Mouse (Mus musculus): ENCODE measurements around the gene Vps8.

Vps8 gene

DNA sequence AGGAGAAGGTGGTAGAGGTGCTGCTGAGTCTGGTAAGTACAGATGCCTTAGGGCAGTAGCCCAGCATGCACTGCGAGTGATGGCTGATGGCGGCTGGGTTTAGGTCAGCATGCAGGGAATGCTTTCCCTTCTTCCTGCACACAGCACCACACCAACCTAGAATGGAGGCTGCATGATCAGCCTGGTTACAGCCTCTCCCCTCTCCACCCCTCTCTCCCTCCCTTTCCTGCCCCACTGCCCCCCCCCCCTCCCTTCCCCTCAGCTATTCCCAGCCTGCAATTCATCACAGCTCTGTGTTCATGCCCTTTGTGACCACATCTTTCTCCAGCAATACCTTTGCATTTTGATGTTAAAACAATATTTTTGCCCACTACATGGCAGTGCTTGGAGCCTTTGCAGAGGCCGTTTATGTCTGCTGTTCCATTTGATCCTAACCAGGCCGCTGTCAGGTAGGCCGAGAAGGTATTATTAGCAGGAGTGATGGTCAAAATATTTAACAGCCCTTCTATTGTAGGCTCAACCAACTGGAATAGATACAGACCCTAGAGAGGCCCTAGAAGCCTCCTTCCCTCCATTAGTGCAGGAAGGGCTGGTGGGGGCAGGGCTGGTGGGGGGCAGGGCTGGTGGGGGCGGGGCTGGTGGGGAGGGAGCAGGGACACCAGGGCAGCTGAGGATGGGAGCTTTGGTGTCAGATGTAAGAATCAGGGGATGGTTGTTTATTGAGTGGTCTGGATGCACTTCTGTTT lies 17.5 kb upstream of the Vps8 start:
- no peak for DNase-seq

DNA sequence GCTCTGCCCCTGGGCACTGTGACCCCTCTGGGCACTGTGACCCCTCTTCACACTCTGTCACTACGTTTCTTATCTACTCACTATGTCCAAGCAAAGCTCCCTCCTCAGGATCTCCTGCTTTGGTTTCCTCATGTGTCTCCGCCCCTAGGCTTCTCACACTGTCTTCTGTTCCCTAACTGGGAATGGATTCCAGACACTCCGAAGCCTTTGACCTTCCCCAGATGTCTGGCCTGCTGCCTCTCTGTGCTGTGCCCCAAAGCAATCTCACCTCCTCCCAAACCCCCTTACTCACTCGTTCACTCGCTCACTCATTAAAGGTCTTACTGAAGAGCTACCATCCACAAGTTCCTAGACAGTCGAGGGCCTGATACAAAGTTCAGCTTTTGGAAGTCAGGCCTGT lies 16.8 kb upstream of the Vps8 start:
- DNase-seq, result no peak

DNA sequence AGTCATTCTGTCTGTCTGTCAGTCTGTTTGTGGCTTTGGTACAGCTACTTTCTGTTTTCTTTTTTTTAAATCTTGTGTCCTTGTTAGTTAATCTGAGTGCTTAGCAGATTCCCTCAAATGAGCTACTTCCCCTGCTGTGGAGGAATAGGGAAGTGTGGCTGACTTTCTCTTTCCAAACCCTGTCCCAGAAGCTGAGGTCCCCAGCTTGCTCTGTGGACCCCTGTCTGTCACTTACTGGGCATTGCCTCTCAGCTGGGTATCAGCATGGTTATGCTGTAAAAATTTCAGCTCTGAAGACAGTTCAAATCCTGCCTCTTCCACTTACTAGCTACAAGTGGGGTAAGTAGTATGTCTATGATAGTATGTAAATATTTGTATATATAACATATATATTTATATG lies 11.1 kb upstream of the Vps8 start:
- DNase-seq, result no peak

DNA sequence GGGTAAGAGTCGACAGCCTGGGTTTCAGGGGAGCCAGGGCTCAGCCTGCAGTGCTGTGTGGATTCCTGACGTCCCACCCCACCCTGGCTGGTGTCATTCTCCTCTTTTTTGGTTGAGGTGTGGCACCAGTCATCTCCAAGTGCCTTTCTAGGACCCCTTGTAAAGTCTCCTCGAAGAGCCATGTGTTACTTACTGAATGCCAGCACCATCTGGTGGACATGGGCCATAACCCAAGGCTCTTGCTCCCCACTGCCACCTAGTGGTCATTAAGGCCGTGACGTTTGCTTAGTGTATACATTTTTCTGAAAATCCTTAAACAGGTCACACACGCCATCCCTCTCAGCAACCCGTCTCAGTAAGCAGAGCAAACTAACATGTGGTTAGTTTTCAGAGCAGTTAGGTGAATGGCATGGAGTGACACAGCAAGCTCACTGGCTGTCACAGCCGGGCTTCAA lies 10.3 kb upstream of the Vps8 start:
- peak; percentile 58 to 68 for DNase-seq

DNA sequence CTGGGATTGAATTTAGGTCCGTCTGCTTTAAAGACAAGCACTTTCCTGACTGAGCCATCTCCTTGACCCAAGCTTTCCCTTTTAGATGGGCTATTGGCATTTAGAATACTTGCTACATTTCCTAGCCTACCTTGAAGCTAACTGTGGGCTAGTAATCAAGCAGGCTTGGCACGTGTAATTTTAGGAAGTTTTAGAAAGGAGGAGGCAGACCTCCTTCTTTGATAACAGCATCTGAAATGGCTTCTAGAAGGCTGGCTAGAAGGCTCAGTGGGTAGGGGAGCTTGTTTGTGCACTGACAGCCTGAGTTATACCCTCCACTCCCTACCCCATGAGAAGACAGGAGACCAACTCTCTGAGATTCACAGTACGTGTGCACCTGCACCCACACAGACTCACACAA lies 9.1 kb upstream of the Vps8 start:
- DNase-seq, result no peak

DNA sequence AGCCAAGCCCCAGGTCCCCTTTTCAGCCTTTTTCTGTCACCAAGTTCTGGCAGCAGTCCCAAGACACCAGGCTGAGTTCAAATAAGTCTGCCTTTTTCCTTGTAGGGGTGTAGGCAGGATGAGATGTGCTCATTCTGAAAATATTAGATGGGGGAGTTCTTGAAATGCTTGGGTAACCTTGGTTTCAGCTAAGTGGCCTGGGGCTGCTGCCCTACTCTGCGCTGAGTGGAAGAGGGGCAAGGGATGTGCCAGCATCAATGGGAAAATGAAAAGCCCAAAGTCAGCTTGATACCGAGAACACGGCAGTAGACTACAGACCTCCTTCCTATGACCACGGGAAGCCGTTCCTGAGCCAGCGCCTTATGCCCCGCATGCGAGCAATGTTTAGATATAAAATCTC lies 7.8 kb upstream of the Vps8 start:
- DNase-seq, result no peak

DNA sequence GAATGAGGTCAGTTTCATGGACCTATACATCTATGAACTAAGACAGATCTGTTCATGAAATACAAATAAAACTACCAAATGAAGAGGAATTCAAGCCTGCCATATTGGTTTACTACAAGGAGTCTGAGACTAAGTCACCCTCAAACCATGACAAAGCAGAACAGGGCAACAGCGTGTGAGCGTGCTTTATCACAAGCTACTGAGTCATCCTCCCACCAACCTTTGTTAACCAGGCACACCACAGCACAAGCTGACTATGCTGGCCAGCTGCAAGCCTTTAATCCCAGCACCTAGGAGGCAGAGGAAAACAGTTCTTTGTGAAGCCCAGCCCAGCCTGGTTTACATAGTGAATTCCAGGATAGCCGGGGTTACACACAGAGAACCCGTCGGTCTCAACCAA lies 4.9 kb upstream of the Vps8 start:
- no peak for DNase-seq

DNA sequence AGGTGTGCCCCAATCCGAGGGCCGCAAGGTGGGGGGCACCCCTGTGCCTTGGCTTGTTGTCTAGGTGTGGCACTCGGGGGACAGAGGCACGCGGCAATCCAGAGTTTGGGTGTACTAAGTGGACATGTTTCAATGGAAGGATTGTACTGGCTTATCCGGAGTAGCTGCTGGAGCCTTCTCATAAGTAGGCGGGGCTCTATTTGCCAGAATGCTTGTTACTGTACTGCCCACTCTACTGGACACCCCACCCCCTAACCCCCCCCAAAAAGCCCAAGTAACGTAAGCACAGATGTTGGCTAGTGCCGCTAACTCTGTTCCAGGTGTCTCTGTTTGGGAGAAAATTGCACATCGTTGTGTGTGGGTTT lies 610 bp downstream of the Vps8 start:
- DNase-seq, result no peak

DNA sequence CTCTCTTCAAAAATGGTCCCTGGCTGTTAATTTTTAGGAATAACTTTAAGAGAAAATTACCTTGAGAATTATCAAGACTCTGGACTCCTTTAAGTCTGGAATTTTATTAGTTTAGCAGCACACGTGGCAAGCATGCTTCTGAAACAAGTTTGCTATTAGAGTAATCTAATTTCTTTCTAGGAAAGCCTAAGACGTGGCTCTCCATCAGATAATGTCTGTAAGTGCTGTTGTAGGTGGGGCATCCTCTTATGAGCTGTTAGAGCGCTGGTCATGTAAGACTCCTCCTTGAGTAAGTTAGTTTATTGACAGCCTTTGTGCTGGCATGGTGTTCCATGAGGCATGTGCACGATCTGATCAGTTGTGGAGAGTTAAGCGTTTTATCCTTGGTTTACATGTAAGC lies 5.2 kb downstream of the Vps8 start:
- DNase-seq, result no peak

DNA sequence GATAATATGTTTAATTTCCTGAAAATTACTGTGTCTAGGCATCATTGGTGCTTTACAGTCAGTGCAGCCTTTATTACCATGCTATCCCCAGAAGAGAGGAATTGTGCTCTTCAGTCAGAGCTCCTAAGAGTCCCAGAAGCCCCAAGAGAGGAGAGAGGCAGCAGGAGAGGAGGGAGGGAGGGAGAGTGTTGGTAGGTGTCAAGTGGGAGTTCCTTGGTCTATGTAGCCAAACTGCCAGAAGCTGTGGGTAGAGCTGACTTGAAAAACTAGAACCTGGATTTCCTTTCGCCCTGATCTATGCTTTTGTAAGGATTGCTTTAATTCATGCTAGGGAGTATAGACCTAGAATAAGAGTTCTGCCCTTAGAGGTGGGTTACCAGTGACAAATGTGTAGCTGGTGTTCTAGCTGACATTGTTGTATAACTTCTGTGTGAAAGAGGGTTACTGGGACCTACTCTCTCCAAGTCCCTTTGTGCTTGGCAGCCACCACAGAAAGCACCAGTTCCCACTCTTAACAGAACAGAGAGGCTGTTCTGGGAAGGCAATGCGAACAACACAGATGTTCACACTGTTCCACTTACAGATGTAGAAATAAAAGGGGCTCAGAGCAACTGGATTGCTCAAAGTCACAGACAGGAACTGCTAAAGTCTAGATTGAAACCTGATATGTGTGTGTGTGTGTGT lies 7.6 kb downstream of the Vps8 start:
- DNase-seq, result no peak

DNA sequence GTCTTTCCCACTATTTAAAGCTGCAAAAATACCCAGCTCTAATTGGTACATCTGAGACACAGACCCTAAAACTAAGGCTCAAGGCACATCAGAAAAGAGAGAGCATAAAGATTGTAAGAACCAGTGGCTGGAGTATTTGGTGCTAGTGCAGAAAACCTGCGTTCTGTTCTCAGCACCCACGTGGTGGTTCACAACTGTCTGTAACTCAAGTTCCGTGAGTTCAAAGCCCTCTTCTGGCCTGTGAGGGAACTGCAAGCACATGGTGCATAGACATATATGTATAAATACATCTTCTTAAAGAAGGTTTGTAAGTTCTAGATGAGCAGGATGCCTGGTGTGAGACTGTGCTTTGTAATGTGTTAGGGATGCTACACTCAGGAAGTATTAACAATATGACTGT lies 8.7 kb downstream of the Vps8 start:
- no peak for DNase-seq

DNA sequence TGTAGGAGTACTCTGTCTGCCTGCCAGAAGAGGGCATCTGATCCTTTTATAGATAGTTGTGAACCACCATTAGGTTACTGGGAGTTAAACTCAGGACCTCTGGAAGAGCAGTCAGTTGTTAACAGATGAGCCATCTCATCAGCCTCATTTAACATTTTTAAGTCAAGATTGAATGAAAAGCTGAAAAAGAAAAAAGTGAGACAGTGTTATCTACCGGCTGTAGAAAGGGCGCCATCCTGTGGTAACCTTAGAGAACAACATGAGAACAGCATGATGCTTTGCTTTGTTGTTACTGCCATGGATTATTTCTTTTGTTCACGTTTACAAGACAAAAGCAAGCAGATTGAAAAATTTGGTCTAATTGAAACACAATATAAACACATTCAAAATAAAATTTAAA lies 10.6 kb downstream of the Vps8 start:
- DNase-seq, result no peak

DNA sequence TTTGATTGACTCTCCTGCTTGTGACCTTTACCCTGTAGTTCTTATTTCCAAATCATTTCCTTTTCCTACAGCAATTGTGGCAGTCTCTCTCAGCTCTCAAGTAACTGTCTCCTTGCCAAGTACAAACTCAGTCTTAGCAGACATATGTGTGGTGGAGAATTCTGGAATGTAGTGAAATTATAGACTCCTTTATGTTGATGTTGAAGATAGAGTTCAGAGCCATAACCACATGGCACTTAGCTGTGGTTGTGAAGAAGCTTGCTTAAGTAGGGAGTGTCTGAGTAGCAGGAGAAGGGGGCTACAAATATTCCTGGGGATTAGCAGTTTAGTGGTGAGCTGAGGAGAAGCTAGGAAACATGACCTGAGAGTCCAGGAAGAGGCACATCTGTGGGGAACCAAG lies 18.1 kb downstream of the Vps8 start:
- no peak for DNase-seq

DNA sequence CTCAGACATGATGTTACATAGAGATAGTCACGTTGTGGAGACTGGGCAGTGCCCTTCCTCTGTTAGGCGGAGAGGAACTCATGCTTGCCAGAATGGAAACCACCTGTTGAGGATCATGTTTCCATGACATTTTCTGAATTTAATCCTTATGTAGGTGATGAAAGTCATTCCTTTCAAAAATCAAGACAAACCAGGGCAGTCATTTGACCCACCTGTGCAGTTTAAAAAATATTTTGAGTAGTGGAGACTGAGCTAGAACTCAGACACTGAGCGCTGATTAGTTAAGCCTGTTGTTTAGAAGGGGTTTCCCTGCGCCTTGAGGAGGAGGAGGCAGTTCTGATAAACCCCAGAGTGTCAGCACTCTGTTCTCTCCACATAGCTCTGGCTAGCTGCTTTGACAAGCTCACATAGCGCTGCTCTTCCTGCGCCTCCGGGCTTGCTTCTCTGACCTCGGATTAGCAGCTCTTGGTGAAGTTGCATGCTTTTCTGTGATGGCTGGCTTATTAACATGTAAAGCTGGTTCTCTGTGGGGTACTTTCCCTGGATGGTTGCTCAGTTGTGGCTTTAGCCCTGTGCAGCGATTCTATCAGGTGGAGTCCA lies 22.2 kb downstream of the Vps8 start:
- DNase-seq, result no peak

DNA sequence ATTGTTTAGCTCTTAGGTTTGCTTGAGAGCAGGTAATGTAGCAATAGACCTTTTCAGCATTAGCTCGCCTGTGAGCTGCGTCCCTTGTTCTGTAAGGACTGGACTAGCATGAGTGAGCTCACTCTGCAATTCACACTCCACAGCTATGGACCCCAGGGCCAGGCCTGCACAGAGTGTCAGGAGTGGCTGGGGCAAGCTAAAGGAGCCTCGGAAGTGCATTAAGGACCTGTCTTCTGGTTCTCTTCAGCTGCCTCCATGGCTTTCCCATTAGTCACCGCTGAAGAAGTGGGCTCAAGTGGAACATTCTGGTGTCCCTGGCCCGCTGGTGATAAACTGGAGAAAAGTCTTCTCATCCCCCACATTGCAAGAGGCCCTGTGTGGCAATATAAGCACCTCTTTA lies 24.5 kb downstream of the Vps8 start:
- DNase-seq, result no peak

DNA sequence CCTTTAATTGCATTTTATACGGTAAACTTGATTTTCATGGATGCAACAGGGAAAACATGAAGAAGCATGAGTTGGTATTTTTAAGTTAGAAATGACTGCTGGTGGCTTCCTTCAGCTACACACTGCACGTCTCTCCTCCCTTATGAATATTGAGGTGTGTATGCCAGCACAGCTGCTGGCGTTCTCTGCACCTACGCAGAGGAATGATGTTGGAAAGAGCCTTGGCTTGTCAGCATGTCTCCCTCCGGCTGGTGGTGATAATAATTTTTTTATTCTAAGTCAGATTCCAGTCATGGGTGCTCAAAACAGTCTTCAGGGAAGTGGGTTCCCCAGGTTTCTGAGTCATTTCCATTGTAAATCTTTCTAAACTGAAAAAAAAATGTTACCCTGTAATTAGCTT lies 25.5 kb downstream of the Vps8 start:
- DNase-seq, result no peak

DNA sequence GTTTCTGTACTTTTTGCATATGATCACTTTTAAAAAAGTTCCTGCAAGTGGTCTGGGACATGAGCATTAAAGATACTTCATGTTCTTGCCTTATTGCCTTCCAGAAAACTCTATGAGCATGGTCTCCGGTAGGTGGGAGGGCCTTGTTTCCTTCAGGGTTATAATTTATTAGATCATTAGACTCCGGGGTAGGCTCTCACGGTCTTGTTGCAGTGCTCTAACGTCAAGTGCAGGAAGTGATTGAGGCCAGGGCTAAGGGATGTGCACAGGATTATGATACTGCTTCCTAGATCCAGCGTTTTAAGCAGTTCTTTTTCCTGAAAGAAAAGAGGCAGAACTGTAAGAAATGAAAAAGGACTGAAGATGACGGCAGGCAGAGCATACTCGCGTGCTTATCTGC lies 27.0 kb downstream of the Vps8 start:
- DNase-seq, result no peak

DNA sequence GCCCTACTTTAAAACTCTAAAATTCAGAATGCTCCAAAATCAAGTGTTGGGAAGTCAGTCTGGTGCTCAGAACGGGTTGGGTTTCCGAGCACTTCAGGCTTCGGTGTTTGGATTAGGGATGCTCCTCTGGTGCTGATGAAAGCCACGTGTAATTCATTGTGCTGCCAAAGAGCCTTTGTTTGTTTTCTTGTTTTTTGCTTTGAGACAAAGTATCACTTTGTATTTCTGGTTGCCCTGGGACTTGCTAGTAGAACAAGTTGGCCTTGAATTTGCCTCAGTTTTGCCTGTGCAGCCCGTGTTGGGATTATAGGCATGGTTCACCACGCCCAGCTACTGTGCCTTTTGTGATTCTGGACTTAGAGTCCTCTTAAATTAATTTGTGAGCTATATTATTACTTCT lies 29.7 kb downstream of the Vps8 start:
- no peak for DNase-seq

DNA sequence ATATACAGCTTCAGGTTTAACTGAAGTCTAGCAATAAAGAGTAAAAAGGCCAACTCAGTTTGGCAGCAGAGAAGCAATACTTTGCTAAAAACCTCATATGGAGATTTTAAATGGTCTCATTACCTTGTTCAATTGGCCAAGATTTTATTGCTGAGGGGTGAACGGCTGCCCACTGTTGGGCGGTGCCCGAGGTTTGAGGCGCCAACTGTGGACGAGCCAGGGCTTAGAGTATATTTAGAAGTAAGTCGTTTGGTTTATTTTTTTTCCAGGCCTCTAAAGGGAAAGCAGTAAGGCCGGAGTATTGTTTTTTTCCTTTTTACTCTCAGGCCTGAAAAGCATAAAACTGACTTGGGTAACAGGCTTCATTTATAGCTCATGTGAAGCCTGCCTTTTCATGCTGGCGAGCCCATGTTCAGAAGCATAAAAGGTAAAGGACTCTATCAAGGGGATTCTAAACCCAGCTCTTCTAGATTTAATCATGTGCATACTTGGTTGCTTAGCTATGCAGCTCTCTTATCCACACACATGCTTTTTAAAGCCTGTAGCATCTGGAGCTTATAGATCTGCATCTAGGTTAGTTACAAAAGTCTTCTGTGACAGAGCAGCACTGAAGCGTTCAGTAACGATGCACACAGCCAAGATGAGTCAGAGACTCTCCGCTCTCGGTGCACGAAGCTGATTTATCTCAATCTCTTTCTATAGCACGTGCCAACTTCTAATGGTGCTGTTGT lies 34.9 kb downstream of the Vps8 start:
- DNase-seq, result no peak

DNA sequence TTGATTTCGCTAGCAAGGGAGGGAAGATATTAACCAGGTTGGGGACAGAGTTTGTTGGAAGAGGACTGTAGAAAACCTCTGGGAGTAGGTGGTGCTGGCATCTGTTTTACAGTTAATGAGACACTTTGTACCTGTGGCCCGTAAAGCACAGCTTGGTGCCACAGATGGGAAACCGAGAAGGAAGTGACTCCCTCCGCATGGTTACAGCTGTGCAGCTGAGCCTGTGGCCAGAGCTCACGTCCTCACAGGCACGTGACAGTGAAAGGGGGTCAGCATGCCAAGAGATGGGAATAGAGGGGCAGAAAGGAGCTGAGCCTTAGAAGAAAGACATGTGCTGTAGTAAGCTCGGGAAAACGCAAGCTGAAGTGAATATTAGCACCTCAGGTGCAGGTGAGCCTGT lies 43.0 kb downstream of the Vps8 start:
- DNase-seq, result peak in 1 of 2 experiments; percentile 2

DNA sequence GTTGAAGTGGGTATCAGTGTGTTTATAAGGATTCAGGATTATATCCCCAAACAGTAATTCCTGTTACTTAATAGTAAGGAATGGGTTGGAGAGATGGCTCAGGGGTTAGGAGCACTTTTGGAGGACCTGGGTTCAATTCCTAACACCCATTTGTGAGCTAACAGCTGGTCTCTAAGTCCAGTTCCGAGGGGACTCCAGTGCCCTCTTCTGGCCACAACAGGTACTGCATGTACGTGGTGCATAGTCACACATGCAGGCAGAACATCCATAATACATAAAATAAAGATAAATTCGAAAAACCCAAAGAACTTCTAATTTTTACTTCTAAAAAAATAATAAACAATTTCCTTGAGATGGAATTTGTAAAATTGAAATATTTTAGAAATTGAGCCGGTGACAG lies 47.5 kb downstream of the Vps8 start:
- peak; percentile 13 to 20 for DNase-seq

DNA sequence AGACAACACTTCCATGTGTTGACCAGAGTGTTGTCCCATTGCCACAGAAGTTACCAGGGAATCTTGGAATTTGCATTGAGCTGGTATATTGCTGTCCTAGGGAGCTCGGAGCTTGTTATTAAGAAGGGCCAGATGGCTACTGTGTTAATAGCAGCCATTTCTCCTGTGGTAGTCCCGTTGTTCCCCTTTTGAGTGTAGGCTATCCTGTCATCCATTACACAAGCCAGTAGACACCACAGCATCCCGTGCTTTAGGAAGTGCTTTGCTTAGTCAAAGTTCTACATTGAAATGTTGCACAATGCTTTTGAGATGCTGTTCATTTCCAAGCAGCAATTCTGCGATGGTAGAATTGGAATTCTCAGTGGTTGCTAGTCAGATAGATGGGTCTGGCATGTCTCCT lies 54.2 kb downstream of the Vps8 start:
- DNase-seq, result no peak

DNA sequence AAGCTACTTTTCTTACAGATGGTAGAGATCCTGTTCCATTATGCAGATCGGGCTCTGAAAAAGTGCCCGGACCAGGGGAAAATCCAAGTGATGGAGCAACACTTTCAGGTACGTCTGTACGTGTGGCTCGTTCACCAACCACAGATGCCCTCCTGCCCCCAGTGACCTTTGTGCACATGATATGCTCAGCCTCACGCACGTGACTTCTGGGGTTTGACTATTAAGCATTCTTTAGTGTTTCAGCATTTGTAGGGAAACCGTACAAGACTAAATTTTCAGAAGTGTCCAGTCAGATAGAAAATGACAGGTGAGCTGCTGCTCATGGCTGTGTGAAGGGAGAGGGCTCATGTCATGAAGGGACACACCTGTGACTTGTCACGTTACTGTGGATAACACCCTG lies 55.5 kb downstream of the Vps8 start:
- DNase-seq, result no peak

DNA sequence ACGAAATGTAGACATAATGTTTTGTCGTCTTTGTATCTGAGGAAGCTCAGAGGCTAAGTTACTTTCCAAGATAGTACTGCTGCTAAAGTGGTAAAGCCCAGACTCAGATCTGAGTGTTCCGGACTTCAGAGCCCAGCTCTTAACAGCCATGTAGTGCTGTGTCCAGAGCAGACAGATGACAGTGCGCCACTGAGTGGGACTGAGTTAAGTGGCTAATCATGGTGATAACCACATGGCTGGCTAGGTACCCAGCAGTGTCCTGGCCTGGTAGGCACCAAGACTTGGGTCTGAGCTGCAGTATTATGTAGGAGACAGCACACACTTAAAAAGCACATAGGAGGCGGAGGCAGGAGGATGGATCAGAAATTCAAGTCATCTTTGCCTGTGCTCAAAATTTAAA lies 60.9 kb downstream of the Vps8 start:
- DNase-seq, result no peak

All from thymus, postnatal 36 days (tissue).